ENCODE assay signal across 13 mouse cellular contexts in genomic region chr8:86891533-86891932, GRCm38 (mm10).
"Had no signal": no experiment of that assay in that cellular context is flagged by ENCODE, and none has a peak within 500 bp of the region (broad histone marks: within the 10 kb centered on the region; RNA-seq: fewer than 3 reads in every experiment).

No protein-coding gene starts in this region.

- H3K27ac ChIP-seq: limb, embryonic 10.5 days; liver, embryonic 15.5 days; midbrain, embryonic 10.5 days; neural tube, embryonic 13.5 days had no signal

- H3K36me3 ChIP-seq: limb, embryonic 10.5 days; liver, embryonic 15.5 days; midbrain, embryonic 10.5 days; neural tube, embryonic 13.5 days had no signal

- DNase-seq: kidney, adult 8-10 months; kidney, postnatal 36 days; lung, embryonic 14.5 days; lung, postnatal 10 days; midbrain, embryonic 14.5 days; right cerebral cortex, postnatal 25 days; thymus, adult 18-20 months; thymus, postnatal 14 days had no signal

- ATAC-seq: intestine, embryonic 16.5 days had no signal

- H3K4me1 ChIP-seq: limb, embryonic 10.5 days; neural tube, embryonic 13.5 days had no signal

- H3K4me3 ChIP-seq: limb, embryonic 10.5 days; liver, embryonic 15.5 days; midbrain, embryonic 10.5 days; neural tube, embryonic 13.5 days had no signal
